Mouse (Mus musculus): ENCODE measurements around the gene Plekhg3. TPM values are rescaled to one million over a fixed set of nuclear protein-coding genes. Genes with fewer than 3 reads are reported as not detected.

The Plekhg3 gene
- polyA plus RNA-seq (2012; ENCODE audit: insufficient read depth, insufficient read length, missing spikeins): 49.6 and 50.4 TPM in 2 replicates

- no peak within 1 kb of the TSS for H3K27ac ChIP-seq (ENCODE audit: insufficient read depth, low read depth, low read length)
- H3K4me1 ChIP-seq (ENCODE audit: control insufficient read depth, insufficient read depth, low read length): peaks cover 26% of the 10 kb centered on the region
- TF ChIP-seq CTCF (IDR thresholded peaks at IDR 0.05; ENCODE audit: low read depth, low read length) (no peak), POLR2A (IDR thresholded peaks at IDR 0.05; ENCODE audit: borderline replicate concordance, low read depth, low read length) (no peak)
- H3K4me3 ChIP-seq (ENCODE audit: insufficient read depth, low read length): no peak within 1 kb of the TSS
Measured at GRCm38 (mm10) chr12:76530580-76531139, at the start of gene Plekhg3. TSS of gene Plekhg3 (plus strand) at chr12:76530891.

DNA sequence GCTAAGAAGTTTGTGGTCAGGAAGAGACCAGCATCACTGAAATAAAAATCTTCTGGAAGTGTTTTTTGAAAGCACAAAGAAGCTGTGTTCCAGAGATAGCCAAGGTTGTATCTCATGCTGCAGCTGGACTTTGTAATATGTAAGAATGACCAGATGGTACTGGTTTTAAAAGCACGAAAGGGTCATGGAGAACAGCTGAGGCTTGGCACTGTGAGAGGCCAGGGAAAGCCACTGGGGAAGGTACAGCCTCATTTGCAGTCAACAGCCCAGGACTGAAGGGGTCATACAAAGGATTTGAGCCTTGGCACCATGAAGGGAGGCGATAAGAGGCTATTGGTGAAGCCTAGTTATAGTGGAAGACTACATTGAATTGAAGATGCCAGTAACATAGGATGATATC is 48.2 kb upstream of the Plekhg3 start:
- Histone ChIP-seq H3K27ac (ENCODE audit: insufficient read depth, low read depth, low read length) (no peak overlapping the region), H3K4me3 (ENCODE audit: insufficient read depth, low read length) (no peak overlapping the region), H3K4me1 (ENCODE audit: control insufficient read depth, insufficient read depth, low read length) (peaks cover 10% of the 10 kb centered on the region)
- no peak for TF ChIP-seq CTCF (IDR thresholded peaks at IDR 0.05; ENCODE audit: low read depth, low read length)
- no peak for TF ChIP-seq POLR2A (IDR thresholded peaks at IDR 0.05; ENCODE audit: borderline replicate concordance, low read depth, low read length)

GRCm38 (mm10) chr12:76482948-76483347 is 47.7 kb upstream of the Plekhg3 start:
- H3K4me3 ChIP-seq (ENCODE audit: insufficient read depth, low read length): no peak overlapping the region
- H3K27ac ChIP-seq (ENCODE audit: insufficient read depth, low read depth, low read length): no peak overlapping the region
- H3K4me1 ChIP-seq (ENCODE audit: control insufficient read depth, insufficient read depth, low read length): peaks cover 10% of the 10 kb centered on the region
- no peak for TF ChIP-seq CTCF (IDR thresholded peaks at IDR 0.05; ENCODE audit: low read depth, low read length)
- TF ChIP-seq POLR2A (IDR thresholded peaks at IDR 0.05; ENCODE audit: borderline replicate concordance, low read depth, low read length): no peak

DNA sequence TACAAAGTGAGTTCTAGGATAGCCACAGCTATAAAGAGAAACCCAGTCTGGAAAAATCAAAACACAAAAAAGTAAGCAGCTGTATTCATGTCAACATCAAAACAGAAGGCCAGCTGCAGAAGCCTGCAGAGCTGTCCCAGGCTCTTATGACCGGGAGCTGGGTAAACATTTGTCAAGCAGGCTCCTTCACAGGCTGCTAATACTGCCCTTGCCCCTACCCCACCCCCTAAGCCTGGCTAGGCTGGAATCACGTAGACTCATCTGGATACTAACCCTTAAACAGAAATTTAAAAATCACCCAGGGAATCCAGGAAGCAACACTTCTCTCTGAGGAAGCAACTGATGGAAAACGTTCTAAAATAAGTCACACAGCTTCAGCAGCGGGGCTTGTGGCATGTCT is 45.8 kb upstream of the Plekhg3 start:
- H3K4me1 ChIP-seq (ENCODE audit: control insufficient read depth, insufficient read depth, low read length): peaks cover 10% of the 10 kb centered on the region
- TF ChIP-seq CTCF (IDR thresholded peaks at IDR 0.05; ENCODE audit: low read depth, low read length) (no peak), POLR2A (IDR thresholded peaks at IDR 0.05; ENCODE audit: borderline replicate concordance, low read depth, low read length) (no peak)
- no peak overlapping the region for H3K27ac ChIP-seq (ENCODE audit: insufficient read depth, low read depth, low read length)
- H3K4me3 ChIP-seq (ENCODE audit: insufficient read depth, low read length): no peak overlapping the region

- H3K4me1 ChIP-seq (ENCODE audit: control insufficient read depth, insufficient read depth, low read length): peaks cover 10% of the 10 kb centered on the region
- no peak overlapping the region for H3K27ac ChIP-seq (ENCODE audit: insufficient read depth, low read depth, low read length)
- H3K4me3 ChIP-seq (ENCODE audit: insufficient read depth, low read length): no peak overlapping the region
- TF ChIP-seq POLR2A (IDR thresholded peaks at IDR 0.05; ENCODE audit: borderline replicate concordance, low read depth, low read length): no peak
- TF ChIP-seq CTCF (IDR thresholded peaks at IDR 0.05; ENCODE audit: low read depth, low read length): no peak
Measured at GRCm38 (mm10) chr12:76485381-76485780, 45.3 kb upstream of the Plekhg3 start.

- Histone ChIP-seq H3K4me3 (ENCODE audit: insufficient read depth, low read length) (no peak overlapping the region), H3K27ac (ENCODE audit: insufficient read depth, low read depth, low read length) (no peak overlapping the region), H3K4me1 (ENCODE audit: control insufficient read depth, insufficient read depth, low read length) (peaks cover 10% of the 10 kb centered on the region)
- TF ChIP-seq POLR2A (IDR thresholded peaks at IDR 0.05; ENCODE audit: borderline replicate concordance, low read depth, low read length) (no peak), CTCF (IDR thresholded peaks at IDR 0.05; ENCODE audit: low read depth, low read length) (no peak)
Measured at GRCm38 (mm10) chr12:76486943-76487342, 43.7 kb upstream of the Plekhg3 start.

DNA sequence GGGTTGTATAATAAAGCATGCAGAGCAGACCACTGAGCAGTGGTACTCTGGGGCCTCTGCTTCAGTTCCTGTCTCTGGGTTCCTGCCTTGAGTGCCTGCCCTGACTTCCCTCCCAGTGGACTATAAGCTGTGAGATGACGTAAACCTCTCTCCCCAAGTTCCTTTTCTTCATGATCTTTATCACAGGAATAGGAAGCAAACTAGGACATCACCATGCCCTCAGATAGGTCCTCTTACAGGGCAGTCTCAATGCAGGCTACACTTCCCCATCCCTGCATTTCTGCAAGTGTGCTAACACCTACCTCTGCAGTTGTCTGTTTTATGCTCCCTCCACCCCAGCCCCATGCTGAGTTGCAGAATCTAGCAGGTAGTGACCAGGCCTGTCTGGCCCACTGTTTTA is 39.9 kb upstream of the Plekhg3 start:
- H3K4me3 ChIP-seq (ENCODE audit: insufficient read depth, low read length): no peak overlapping the region
- H3K27ac ChIP-seq (ENCODE audit: insufficient read depth, low read depth, low read length): no peak overlapping the region
- peaks cover 7% of the 10 kb centered on the region for H3K4me1 ChIP-seq (ENCODE audit: control insufficient read depth, insufficient read depth, low read length)
- TF ChIP-seq POLR2A (IDR thresholded peaks at IDR 0.05; ENCODE audit: borderline replicate concordance, low read depth, low read length) (no peak), CTCF (IDR thresholded peaks at IDR 0.05; ENCODE audit: low read depth, low read length) (no peak)

DNA sequence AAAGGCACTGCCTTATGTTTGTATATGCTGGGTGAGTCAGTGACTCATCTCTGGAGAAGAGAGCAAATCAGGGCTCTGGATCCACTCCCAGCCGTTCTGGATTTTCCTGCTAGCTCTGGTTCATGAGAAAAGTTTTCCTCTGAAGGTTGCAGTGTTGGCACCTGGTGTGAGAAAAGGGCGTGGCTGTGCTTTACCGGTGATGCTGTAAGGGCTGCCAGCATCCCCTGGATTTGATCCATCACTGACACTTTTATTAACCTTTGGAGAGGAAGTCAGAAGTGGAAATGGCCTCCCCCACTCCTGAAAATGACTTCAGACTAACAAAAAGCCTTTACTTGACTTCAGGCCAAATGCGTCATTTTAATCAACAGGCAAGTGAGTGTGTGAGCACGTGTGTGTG is 37.2 kb upstream of the Plekhg3 start:
- TF ChIP-seq CTCF (IDR thresholded peaks at IDR 0.05; ENCODE audit: low read depth, low read length) (no peak), POLR2A (IDR thresholded peaks at IDR 0.05; ENCODE audit: borderline replicate concordance, low read depth, low read length) (no peak)
- H3K27ac ChIP-seq (ENCODE audit: insufficient read depth, low read depth, low read length): no peak overlapping the region

GRCm38 (mm10) chr12:76495381-76495780 is 35.3 kb upstream of the Plekhg3 start:
- H3K4me1 ChIP-seq (ENCODE audit: control insufficient read depth, insufficient read depth, low read length): peaks cover 4% of the 10 kb centered on the region
- no peak for TF ChIP-seq CTCF (IDR thresholded peaks at IDR 0.05; ENCODE audit: low read depth, low read length)
- no peak for TF ChIP-seq POLR2A (IDR thresholded peaks at IDR 0.05; ENCODE audit: borderline replicate concordance, low read depth, low read length)
- no peak overlapping the region for H3K27ac ChIP-seq (ENCODE audit: insufficient read depth, low read depth, low read length)
- no peak overlapping the region for H3K4me3 ChIP-seq (ENCODE audit: insufficient read depth, low read length)

More for the DNA sequence above, 37.2 kb upstream of the Plekhg3 start:
- Histone ChIP-seq H3K4me1 (ENCODE audit: control insufficient read depth, insufficient read depth, low read length) (no peaks in the 10 kb centered on the region), H3K4me3 (ENCODE audit: insufficient read depth, low read length) (no peak overlapping the region)

GRCm38 (mm10) chr12:76496324-76496723 is 34.4 kb upstream of the Plekhg3 start:
- H3K27ac ChIP-seq (ENCODE audit: insufficient read depth, low read depth, low read length): no peak overlapping the region
- H3K4me1 ChIP-seq (ENCODE audit: control insufficient read depth, insufficient read depth, low read length): peaks cover 4% of the 10 kb centered on the region
- H3K4me3 ChIP-seq (ENCODE audit: insufficient read depth, low read length): no peak overlapping the region
- no peak for TF ChIP-seq POLR2A (IDR thresholded peaks at IDR 0.05; ENCODE audit: borderline replicate concordance, low read depth, low read length)
- no peak; the same call in 1 of the 2 replicates for TF ChIP-seq CTCF (IDR thresholded peaks at IDR 0.05; ENCODE audit: low read depth, low read length)

Data from bone marrow macrophage, adult 2 months (primary cell).